Mouse (Mus musculus): ENCODE results near the gene Ppid. TPM values are rescaled to one million over a fixed set of nuclear protein-coding genes. Genes with fewer than 3 reads are reported as not detected.

Gene Ppid
- total RNA-seq, 1 experiment, result 159 TPM

DNA sequence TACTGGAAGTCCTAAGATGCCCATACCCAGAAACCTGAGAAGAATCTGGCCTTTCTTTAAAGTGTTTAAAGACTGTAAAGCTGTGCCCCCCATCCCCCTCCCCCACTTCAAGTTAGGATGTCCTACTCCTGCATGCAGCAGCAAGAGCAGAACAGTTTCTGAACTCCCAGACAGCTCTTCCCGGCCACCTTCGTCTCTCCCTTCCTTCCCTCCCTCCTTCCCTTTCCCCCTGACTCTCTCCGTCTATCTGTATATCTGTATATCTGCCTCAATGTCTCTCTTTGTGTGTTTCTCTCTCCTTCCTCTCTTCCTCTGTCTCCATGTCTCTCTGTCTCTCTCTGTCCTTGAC, 14.7 kb upstream of the Ppid start:
- no peaks in the 10 kb centered on the region for H3K36me3 ChIP-seq (ENCODE audit: control insufficient read depth, insufficient read depth, low read length, poor library complexity, severe bottlenecking)
- H3K4me3 ChIP-seq (ENCODE audit: insufficient read depth in 1 of 2, low read depth in 1 of 2, low read length in 2 of 2, poor library complexity in 1 of 2, severe bottlenecking in 1 of 2), result no peak overlapping the region
- H3K9ac ChIP-seq (ENCODE audit: insufficient read depth, low read depth, low read length, poor library complexity, severe bottlenecking), result no peak overlapping the region
- in situ Hi-C loops (cut with MboI; ENCODE audit: low sequenced_read_pairs in 2 of 2, unreplicated experiment in 2 of 2), result loop anchor here (25.0 kb wide), 1 partner anchor 364 kb away; no protein-coding TSS in a partner anchor
- H3K27ac ChIP-seq (ENCODE audit: insufficient read depth, low read depth, low read length, poor library complexity, severe bottlenecking), result no peak overlapping the region
- H3K9me3 ChIP-seq (ENCODE audit: control insufficient read depth, insufficient read depth, low read depth, low read length), result no peaks in the 10 kb centered on the region
- no peak for TF ChIP-seq CHD2 (IDR thresholded peaks at IDR 0.05; ENCODE audit: low read depth, low read length)
- no peak for TF ChIP-seq MAFK (IDR thresholded peaks at IDR 0.05; ENCODE audit: insufficient read depth, low read depth, low read length)
- no peak for TF ChIP-seq ZC3H11A (IDR thresholded peaks at IDR 0.05; ENCODE audit: borderline replicate concordance, low read depth, low read length)
- TF ChIP-seq ZNF384 (IDR thresholded peaks at IDR 0.05; ENCODE audit: low read depth, low read length), result no peak
- no peak for TF ChIP-seq HCFC1 (IDR thresholded peaks at IDR 0.05; ENCODE audit: borderline replicate concordance, insufficient read depth, low read length)
- DNase-seq (ENCODE audit: low read depth, low spot score), result no peak
- peaks cover 4 to 10% of the 10 kb centered on the region in 2 experiments; a peak in 3 of 4 replicates for H3K4me1 ChIP-seq (ENCODE audit: control insufficient read depth in 2 of 2, insufficient read depth in 2 of 2, low read length in 2 of 2, poor library complexity in 1 of 2)

DNA sequence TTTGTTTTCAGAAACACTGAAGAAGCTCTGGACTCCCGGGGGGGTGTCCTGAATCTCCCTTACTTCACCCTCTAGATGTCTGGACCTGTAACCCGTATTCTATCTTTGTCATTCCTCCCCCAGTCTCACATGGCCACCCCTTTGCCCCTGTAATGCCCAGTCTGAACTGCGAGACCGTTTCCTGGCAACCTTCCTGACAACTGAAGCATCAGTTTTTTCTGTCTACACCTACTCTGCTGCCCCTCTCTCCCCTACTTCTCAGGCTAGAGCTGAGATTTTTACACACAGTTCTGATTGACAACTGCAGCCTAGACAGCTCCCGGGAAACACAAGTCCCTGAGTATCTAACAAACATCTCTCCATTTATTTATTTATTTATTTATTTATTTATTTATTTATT, 14.3 kb upstream of the Ppid start:
- no peak overlapping the region for H3K27ac ChIP-seq (ENCODE audit: insufficient read depth, low read depth, low read length, poor library complexity, severe bottlenecking)
- no peak for DNase-seq (ENCODE audit: low read depth, low spot score)
- in situ Hi-C loops (cut with MboI; ENCODE audit: low sequenced_read_pairs in 2 of 2, unreplicated experiment in 2 of 2), result loop anchor here (25.0 kb wide), 1 partner anchor 365 kb away; no protein-coding TSS in a partner anchor
- H3K4me1 ChIP-seq (ENCODE audit: control insufficient read depth in 2 of 2, insufficient read depth in 2 of 2, low read length in 2 of 2, poor library complexity in 1 of 2), result peaks cover 3 to 7% of the 10 kb centered on the region in 2 experiments; a peak in 3 of 4 replicates
- no peak overlapping the region for H3K4me3 ChIP-seq (ENCODE audit: insufficient read depth in 1 of 2, low read depth in 1 of 2, low read length in 2 of 2, poor library complexity in 1 of 2, severe bottlenecking in 1 of 2)
- H3K9ac ChIP-seq (ENCODE audit: insufficient read depth, low read depth, low read length, poor library complexity, severe bottlenecking), result no peak overlapping the region
- no peaks in the 10 kb centered on the region for H3K9me3 ChIP-seq (ENCODE audit: control insufficient read depth, insufficient read depth, low read depth, low read length)
- no peaks in the 10 kb centered on the region for H3K36me3 ChIP-seq (ENCODE audit: control insufficient read depth, insufficient read depth, low read length, poor library complexity, severe bottlenecking)
- TF ChIP-seq CHD2 (IDR thresholded peaks at IDR 0.05; ENCODE audit: low read depth, low read length), result no peak
- TF ChIP-seq ZC3H11A (IDR thresholded peaks at IDR 0.05; ENCODE audit: borderline replicate concordance, low read depth, low read length), result no peak
- no peak for TF ChIP-seq MAFK (IDR thresholded peaks at IDR 0.05; ENCODE audit: insufficient read depth, low read depth, low read length)
- TF ChIP-seq HCFC1 (IDR thresholded peaks at IDR 0.05; ENCODE audit: borderline replicate concordance, insufficient read depth, low read length), result no peak
- TF ChIP-seq ZNF384 (IDR thresholded peaks at IDR 0.05; ENCODE audit: low read depth, low read length), result no peak

DNA sequence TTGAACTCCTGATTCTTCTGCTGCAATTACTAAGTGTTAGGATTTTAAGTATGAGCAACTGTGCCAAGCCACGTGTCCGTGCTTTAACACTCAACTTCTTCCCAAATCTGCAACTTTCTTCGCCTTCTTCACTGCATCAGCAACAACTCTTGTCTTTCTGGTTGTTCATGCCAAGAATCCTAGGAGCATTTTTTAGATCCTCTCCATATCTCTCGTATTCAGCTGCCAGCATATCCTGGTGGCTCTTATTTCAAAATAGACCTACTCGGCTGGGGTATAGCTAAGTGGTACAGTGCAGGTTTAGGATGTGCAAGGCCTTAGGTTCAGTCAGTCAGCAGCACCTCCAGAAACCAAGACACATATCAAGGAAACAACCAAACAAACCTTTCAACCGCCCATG, 13.5 kb upstream of the Ppid start:
- in situ Hi-C loops (cut with MboI; ENCODE audit: low sequenced_read_pairs in 2 of 2, unreplicated experiment in 2 of 2), result loop anchor here (25.0 kb wide), 1 partner anchor 365 kb away; no protein-coding TSS in a partner anchor
- Histone ChIP-seq H3K36me3 (ENCODE audit: control insufficient read depth, insufficient read depth, low read length, poor library complexity, severe bottlenecking) (no peaks in the 10 kb centered on the region), H3K27ac (ENCODE audit: insufficient read depth, low read depth, low read length, poor library complexity, severe bottlenecking) (no peak overlapping the region), H3K4me3 (ENCODE audit: insufficient read depth in 1 of 2, low read depth in 1 of 2, low read length in 2 of 2, poor library complexity in 1 of 2, severe bottlenecking in 1 of 2) (no peak overlapping the region), H3K9ac (ENCODE audit: insufficient read depth, low read depth, low read length, poor library complexity, severe bottlenecking) (no peak overlapping the region), H3K4me1 (ENCODE audit: control insufficient read depth in 2 of 2, insufficient read depth in 2 of 2, low read length in 2 of 2, poor library complexity in 1 of 2) (peaks cover 0 to 2% of the 10 kb centered on the region in 2 experiments; a peak in 2 of 4 replicates), H3K9me3 (ENCODE audit: control insufficient read depth, insufficient read depth, low read depth, low read length) (no peaks in the 10 kb centered on the region)
- TF ChIP-seq ZNF384 (IDR thresholded peaks at IDR 0.05; ENCODE audit: low read depth, low read length) (no peak), MAFK (IDR thresholded peaks at IDR 0.05; ENCODE audit: insufficient read depth, low read depth, low read length) (no peak), CHD2 (IDR thresholded peaks at IDR 0.05; ENCODE audit: low read depth, low read length) (no peak), ZC3H11A (IDR thresholded peaks at IDR 0.05; ENCODE audit: borderline replicate concordance, low read depth, low read length) (no peak), HCFC1 (IDR thresholded peaks at IDR 0.05; ENCODE audit: borderline replicate concordance, insufficient read depth, low read length) (no peak)
- DNase-seq (ENCODE audit: low read depth, low spot score), result no peak

DNA sequence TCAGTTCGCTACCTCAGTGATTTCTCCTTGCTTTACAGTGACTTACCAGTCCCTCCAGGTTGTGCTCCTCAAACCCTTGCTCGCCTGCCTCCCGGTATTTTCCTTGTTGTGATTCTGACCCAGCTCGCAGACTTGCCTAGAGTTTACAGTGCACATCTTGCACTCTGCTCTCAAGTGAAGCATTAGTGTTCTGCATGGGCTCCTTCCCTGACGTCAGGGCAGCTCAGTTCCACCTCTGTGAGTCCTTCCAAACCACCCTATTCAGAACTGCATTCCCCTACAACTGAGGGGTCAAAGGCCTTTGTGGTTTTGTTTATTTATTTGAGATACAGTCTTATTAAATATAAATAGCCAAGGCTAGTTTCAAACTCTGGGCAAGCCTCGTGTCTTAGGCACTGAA, 13.0 kb upstream of the Ppid start:
- Histone ChIP-seq H3K27ac (ENCODE audit: insufficient read depth, low read depth, low read length, poor library complexity, severe bottlenecking) (no peak overlapping the region), H3K9ac (ENCODE audit: insufficient read depth, low read depth, low read length, poor library complexity, severe bottlenecking) (no peak overlapping the region), H3K36me3 (ENCODE audit: control insufficient read depth, insufficient read depth, low read length, poor library complexity, severe bottlenecking) (no peaks in the 10 kb centered on the region), H3K4me3 (ENCODE audit: insufficient read depth in 1 of 2, low read depth in 1 of 2, low read length in 2 of 2, poor library complexity in 1 of 2, severe bottlenecking in 1 of 2) (no peak overlapping the region), H3K9me3 (ENCODE audit: control insufficient read depth, insufficient read depth, low read depth, low read length) (no peaks in the 10 kb centered on the region), H3K4me1 (ENCODE audit: control insufficient read depth in 2 of 2, insufficient read depth in 2 of 2, low read length in 2 of 2, poor library complexity in 1 of 2) (peaks cover 0 to 2% of the 10 kb centered on the region in 2 experiments; a peak in 1 of 4 replicates)
- in situ Hi-C loops (cut with MboI; ENCODE audit: low sequenced_read_pairs in 2 of 2, unreplicated experiment in 2 of 2), result loop anchor here (25.0 kb wide), 1 partner anchor 366 kb away; no protein-coding TSS in a partner anchor
- TF ChIP-seq HCFC1 (IDR thresholded peaks at IDR 0.05; ENCODE audit: borderline replicate concordance, insufficient read depth, low read length) (no peak), CHD2 (IDR thresholded peaks at IDR 0.05; ENCODE audit: low read depth, low read length) (no peak), ZNF384 (IDR thresholded peaks at IDR 0.05; ENCODE audit: low read depth, low read length) (no peak), ZC3H11A (IDR thresholded peaks at IDR 0.05; ENCODE audit: borderline replicate concordance, low read depth, low read length) (no peak), MAFK (IDR thresholded peaks at IDR 0.05; ENCODE audit: insufficient read depth, low read depth, low read length) (no peak)
- no peak for DNase-seq (ENCODE audit: low read depth, low spot score)
